Mouse (Mus musculus): ENCODE measurements at regions not wholly inside any gene's neighbourhood (a gene's known extent, or its start where the extent isn't known, plus 50 kb on each side); places are given as distances from the start of the nearest gene placed in this dataset.

GRCm38 (mm10) chr13:112067066-112067847 lies 221.0 kb upstream of the Ankrd55 start:
- DNase-seq (ENCODE audit: low spot score in 2 of 2) = peak; percentile 45 to 61

GRCm38 (mm10) chr13:112070757-112071156 lies 217.5 kb upstream of the Ankrd55 start:
- DNase-seq (ENCODE audit: low spot score in 2 of 2) = no peak

GRCm38 (mm10) chr13:112071209-112071955 lies 216.9 kb upstream of the Ankrd55 start:
- peak in 1 of 2 experiments; percentile 42 for DNase-seq (ENCODE audit: low spot score in 2 of 2)

GRCm38 (mm10) chr13:112071956-112072314 lies 216.3 kb upstream of the Ankrd55 start:
- DNase-seq (ENCODE audit: low spot score in 2 of 2) = no peak

- peak in 1 of 2 experiments; percentile 37 for DNase-seq (ENCODE audit: low spot score in 2 of 2)
Measured at GRCm38 (mm10) chr13:112073519-112074406, 214.5 kb upstream of the Ankrd55 start.

- DNase-seq (ENCODE audit: low spot score in 2 of 2) = no peak
Measured at GRCm38 (mm10) chr13:112075847-112076479, 212.3 kb upstream of the Ankrd55 start.

- no peak for DNase-seq (ENCODE audit: low spot score in 2 of 2)
Measured at GRCm38 (mm10) chr13:112078088-112078487, 210.2 kb upstream of the Ankrd55 start.

- DNase-seq (ENCODE audit: low spot score in 2 of 2) = no peak
Measured at GRCm38 (mm10) chr13:112081935-112082334, 206.3 kb upstream of the Ankrd55 start.

- DNase-seq (ENCODE audit: low spot score in 2 of 2) = no peak
Measured at GRCm38 (mm10) chr13:112084484-112085278, 203.6 kb upstream of the Ankrd55 start.

GRCm38 (mm10) chr13:112088312-112088771 lies 199.9 kb upstream of the Ankrd55 start:
- no peak for DNase-seq (ENCODE audit: low spot score in 2 of 2)

GRCm38 (mm10) chr13:112090737-112091136 lies 197.5 kb upstream of the Ankrd55 start:
- no peak for DNase-seq (ENCODE audit: low spot score in 2 of 2)

GRCm38 (mm10) chr13:112095595-112096139 lies 192.6 kb upstream of the Ankrd55 start:
- DNase-seq (ENCODE audit: low spot score in 2 of 2) = no peak

- no peak for DNase-seq (ENCODE audit: low spot score in 2 of 2)
Measured at GRCm38 (mm10) chr13:112099953-112100591, 188.2 kb upstream of the Ankrd55 start.

GRCm38 (mm10) chr13:112100592-112101420 lies 187.4 kb upstream of the Ankrd55 start:
- peak; percentile 51 to 52 for DNase-seq (ENCODE audit: low spot score in 2 of 2)

GRCm38 (mm10) chr13:112101421-112101756 lies 186.9 kb upstream of the Ankrd55 start:
- DNase-seq (ENCODE audit: low spot score in 2 of 2) = no peak

- DNase-seq (ENCODE audit: low spot score in 2 of 2) = no peak
Measured at GRCm38 (mm10) chr13:112105953-112106352, 182.3 kb upstream of the Ankrd55 start.

GRCm38 (mm10) chr13:112114741-112115201 lies 173.5 kb upstream of the Ankrd55 start:
- DNase-seq (ENCODE audit: low spot score in 2 of 2) = no peak

GRCm38 (mm10) chr13:112116101-112116726 lies 172.0 kb upstream of the Ankrd55 start:
- DNase-seq (ENCODE audit: low spot score in 2 of 2) = no peak
